Mouse (Mus musculus) small intestine, adult 2 months (tissue): ENCODE measurements around the gene Commd9.

Experiments used
- CTCF ChIP-seq: fragments of 200-500 bp; IDR thresholded peaks from 2 replicates; pipeline ENCODE4 v1.5.1; 2012; ENCODE audit warnings: low read depth, mild to moderate bottlenecking, control low read depth, inconsistent platforms, low read length, moderate library complexity, mixed read lengths; ENCODE audit not compliant: insufficient replicate concordance, insufficient read length; ENCODE audit errors: extremely low read depth
- POLR2A ChIP-seq: fragments of 200-500 bp; IDR thresholded peaks from 2 replicates; pipeline ENCODE4 v1.6.1; 2012; ENCODE audit warnings: low read depth, mild to moderate bottlenecking, control low read depth, inconsistent platforms, low read length, moderate library complexity

DNA sequence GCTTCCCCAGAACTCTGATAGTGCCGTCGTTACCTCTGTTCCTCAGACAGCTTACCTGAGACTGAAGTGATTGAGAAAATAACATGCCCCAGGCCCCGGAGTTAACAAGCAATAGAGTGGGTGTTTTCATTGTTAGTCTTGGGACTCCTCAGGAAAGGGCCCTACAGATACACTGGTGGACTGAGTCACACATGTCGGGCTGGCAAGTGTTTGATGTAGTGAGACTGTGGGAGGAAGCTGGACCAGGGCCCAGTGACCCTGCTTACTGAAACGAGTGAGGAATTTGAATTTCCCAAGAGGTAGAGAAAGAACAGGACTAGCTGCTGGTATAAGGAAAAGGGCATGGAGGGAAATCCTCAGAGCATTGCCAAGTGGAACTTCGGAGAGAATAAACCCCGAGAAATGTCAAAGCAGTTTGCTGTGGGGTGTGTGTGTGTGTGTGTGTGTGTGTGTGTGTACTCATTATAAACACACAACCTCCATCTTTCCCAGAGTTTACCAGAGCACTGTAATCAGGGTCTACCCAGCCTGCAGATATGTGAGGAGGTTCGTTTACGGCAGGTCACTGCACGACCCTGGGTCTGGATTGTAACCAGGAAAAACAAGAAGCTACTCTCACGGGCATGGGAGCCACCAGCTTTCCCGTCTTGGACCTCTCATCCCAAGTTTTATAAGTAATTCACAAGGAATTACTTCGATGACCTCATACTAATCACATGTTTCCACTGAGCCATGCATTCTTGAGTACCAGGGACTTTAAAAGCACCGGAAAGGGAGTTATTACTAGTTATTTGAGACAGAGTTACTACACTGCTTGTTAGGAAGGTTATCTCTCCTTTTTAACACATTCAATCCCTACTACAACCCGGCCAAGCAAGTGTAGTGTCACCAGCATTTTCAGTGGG, 23.6 kb upstream of the Commd9 start:
- TF ChIP-seq CTCF (no peak), POLR2A (no peak)
